Mouse (Mus musculus) liver, embryonic 11.5 days (tissue): Measurements from ENCODE around the gene Fads3. TPM values are rescaled to one million over a fixed set of nuclear protein-coding genes. Genes with fewer than 3 reads are reported as not detected.

Source experiments
- ATAC-seq: fragments of 200-750 bp; cut with Nextera tagmentation; replicated peaks from 2 replicates; pipeline ENCODE4 v1.8.0; 2017; ENCODE audit warnings: moderate number of reproducible peaks, mild to moderate bottlenecking, moderate TSS enrichment, moderate library complexity; ENCODE audit not compliant: low FRiP score
- DNase-seq: peaks from one replicate; pipeline ENCODE4 v3.0.0-alpha.2; 2017; ENCODE audit warnings: low spot score
- H3K27ac ChIP-seq: fragments of 300-500 bp; sonication (generic); 2 replicates; pipeline ENCODE4 v1.5.1; 2014; ENCODE audit warnings: mild to moderate bottlenecking, low read depth, low read length, control low read depth
- H3K27me3 ChIP-seq: fragments of 300-500 bp; sonication (generic); replicated peaks from 2 replicates; pipeline ENCODE4 v1.6.1; 2014; ENCODE audit warnings: low read length, mixed read lengths; ENCODE audit not compliant: control insufficient read depth, insufficient read depth
- H3K36me3 ChIP-seq: fragments of 300-500 bp; sonication (generic); 2 replicates; pipeline ENCODE4 v1.6.1; 2014; ENCODE audit warnings: mild to moderate bottlenecking, low read length, moderate library complexity, mixed read lengths; ENCODE audit not compliant: control insufficient read depth, insufficient read depth
- H3K4me1 ChIP-seq: fragments of 300-500 bp; sonication (generic); replicated peaks from 2 replicates; pipeline ENCODE4 v1.6.1; 2014; ENCODE audit warnings: low read length, mixed read lengths; ENCODE audit not compliant: control insufficient read depth, insufficient read depth
- H3K4me2 ChIP-seq: fragments of 300-500 bp; sonication (generic); 2 replicates; pipeline ENCODE4 v1.6.1; 2014; ENCODE audit warnings: mild to moderate bottlenecking, control low read depth, moderate library complexity
- H3K4me3 ChIP-seq: fragments of 300-500 bp; sonication (generic); 2 replicates; pipeline ENCODE4 v1.5.1; 2014; ENCODE audit warnings: low read depth, low read length, control low read depth
- H3K9ac ChIP-seq: fragments of 300-500 bp; sonication (generic); 2 replicates; pipeline ENCODE4 v1.6.1; 2014; ENCODE audit warnings: low read depth, low read length, control low read depth
- H3K9me3 ChIP-seq: fragments of 300-500 bp; sonication (generic); 2 replicates; pipeline ENCODE4 v1.6.1; 2016; ENCODE audit warnings: low read length, inconsistent platforms, mixed read lengths; ENCODE audit not compliant: control insufficient read depth
- WGBS: fragments of 180-500 bp; shearing (Covaris S2); extraction: QIAGEN DNeasy Blood & Tissue Kit; methylation state at CpG from one replicate; pipeline ENCODE4 v1.1.7; 2014; 5-methylcytosine and 5-hydroxymethylcytosine counted together
- polyA plus RNA-seq: library from polyadenylated mRNA; unstranded; fragments of >200 nt; fragmentation: Nextera tagmentation; extraction: Ambion mirVana; gene quantifications from 2 replicates; pipeline ENCODE4 v1.2.1, GENCODE M21; 2014

Gene Fads3
- polyA plus RNA-seq, 1 experiment from 2014 or later: 7.2 TPM

DNA sequence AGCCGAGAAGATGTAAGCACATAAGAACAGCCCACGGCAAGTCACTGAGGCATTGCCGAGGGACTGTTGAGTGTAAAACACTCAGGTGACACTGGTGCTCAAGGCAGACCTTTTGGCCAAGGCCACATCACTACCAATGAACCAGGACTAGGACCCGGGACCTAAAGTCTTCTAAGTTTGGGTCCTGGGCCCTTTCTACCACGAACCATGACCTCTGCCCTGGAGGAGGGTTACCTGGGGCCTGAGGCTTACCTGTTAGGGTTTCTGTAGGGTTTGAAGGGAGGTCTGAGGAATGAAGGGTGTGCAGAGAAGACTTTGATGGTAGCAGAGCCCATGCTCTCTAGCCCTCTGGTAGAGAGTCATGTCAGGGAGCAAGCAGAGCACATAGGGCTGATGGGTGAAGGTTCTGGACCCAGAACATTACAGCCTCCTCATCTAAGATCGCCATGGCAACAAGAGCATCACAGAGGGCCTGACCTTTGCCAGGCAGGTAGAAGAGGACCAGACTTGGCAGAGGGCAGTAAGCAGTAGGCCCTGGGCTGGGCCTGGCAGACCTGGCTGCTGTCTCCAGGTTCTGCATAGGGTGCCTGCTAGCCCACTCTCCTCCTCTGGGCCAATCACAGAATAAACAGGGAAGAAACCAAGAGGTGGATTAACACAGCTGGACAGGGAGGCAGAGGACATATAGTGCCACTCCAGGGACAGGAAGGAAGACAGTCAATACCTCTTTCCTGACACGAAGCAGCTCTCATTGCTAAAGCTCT, 40.0 kb upstream of the Fads3 start, which contains the start of the genes Best1 and Rab3il1:
Best1 (minus strand) TSS at position 428 of the 764 bp plus-strand sequence.
Rab3il1 (plus strand) TSS at position 464 of the 764 bp plus-strand sequence.
- no peaks in the 10 kb centered on the region for H3K36me3 ChIP-seq
- H3K4me2 ChIP-seq: no peak within 1 kb of the TSS; the same call in 1 of the 2 replicates
- no peaks in the 10 kb centered on the region for H3K4me1 ChIP-seq
- ATAC-seq: no peak
- no peaks in the 10 kb centered on the region for H3K27me3 ChIP-seq
- no peak within 1 kb of the TSS for H3K27ac ChIP-seq
- H3K9ac ChIP-seq: no peak within 1 kb of the TSS
- WGBS: 73% methylated on average over 7 of the region's 7 CpGs
- DNase-seq: no peak
- no peaks in the 10 kb centered on the region for H3K9me3 ChIP-seq
- no peak within 1 kb of the TSS for H3K4me3 ChIP-seq

GRCm38 (mm10) chr19:10003696-10004095, 37.7 kb upstream of the Fads3 start:
- H3K4me2 ChIP-seq: no peak overlapping the region
- no peak for DNase-seq
- H3K9me3 ChIP-seq: no peaks in the 10 kb centered on the region
- H3K4me3 ChIP-seq: no peak overlapping the region
- H3K27ac ChIP-seq: no peak overlapping the region
- no peaks in the 10 kb centered on the region for H3K27me3 ChIP-seq
- no peaks in the 10 kb centered on the region for H3K4me1 ChIP-seq
- no peak overlapping the region for H3K9ac ChIP-seq
- H3K36me3 ChIP-seq: no peaks in the 10 kb centered on the region
- WGBS: 91% methylated on average over 1 of the region's 1 CpGs
- no peak for ATAC-seq

DNA sequence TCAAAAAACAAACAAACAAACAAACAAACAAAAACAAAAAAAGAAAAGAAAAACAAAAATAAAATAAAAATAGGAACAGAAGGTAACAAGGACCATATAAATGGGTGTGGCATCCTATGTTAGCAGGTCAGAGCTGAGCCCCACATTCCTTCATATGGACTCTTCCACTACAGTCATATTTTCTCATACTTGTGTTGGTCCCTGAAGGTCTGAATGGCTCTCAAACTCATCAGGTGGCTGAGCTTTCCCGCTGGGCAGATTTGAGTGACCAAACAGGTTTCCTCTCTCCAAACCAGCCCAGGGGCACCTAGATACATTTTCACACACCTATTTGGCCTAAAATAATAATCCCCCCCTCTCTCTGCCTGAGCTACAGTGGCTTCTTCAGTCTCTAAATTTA, 30.0 kb upstream of the Fads3 start:
- 68% methylated on average over 1 of the region's 1 CpGs for WGBS
- ATAC-seq (no peak), DNase-seq (no peak)
- Histone ChIP-seq H3K9me3 (no peaks in the 10 kb centered on the region), H3K27ac (no peak overlapping the region), H3K36me3 (no peaks in the 10 kb centered on the region), H3K9ac (no peak overlapping the region), H3K4me2 (no peak overlapping the region), H3K27me3 (no peaks in the 10 kb centered on the region), H3K4me3 (no peak overlapping the region), H3K4me1 (peaks cover 43% of the 10 kb centered on the region)

DNA sequence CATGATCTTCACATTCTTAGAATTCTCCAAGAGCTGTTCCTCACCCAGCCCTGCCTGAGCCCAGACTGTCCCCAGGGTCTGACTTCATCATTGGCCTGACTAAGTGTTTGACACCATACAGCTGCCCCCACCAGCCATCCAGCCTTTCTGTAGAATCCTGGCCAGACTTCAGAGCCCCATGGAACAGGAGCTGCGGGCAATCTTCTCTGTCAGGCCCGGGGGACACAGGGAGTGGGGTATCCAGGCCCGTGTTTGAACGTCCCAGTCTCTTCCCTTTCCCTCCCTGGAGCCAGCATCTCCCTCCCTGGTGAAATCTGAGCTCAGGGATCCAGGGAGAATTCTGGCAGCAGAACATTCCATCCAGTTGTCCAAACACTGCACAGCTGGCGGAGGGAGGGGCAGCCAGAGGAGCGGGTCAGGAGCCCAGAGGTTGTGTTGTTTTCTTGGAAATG, 28.5 kb upstream of the Fads3 start:
- ATAC-seq: no peak
- Histone ChIP-seq H3K27ac (peak overlapping the region; percentile 95), H3K4me3 (no peak overlapping the region), H3K36me3 (no peaks in the 10 kb centered on the region), H3K27me3 (no peaks in the 10 kb centered on the region), H3K4me2 (peak overlapping the region; percentile 10; the same call in 1 of the 2 replicates), H3K9me3 (no peaks in the 10 kb centered on the region), H3K4me1 (peaks cover 58% of the 10 kb centered on the region), H3K9ac (peak overlapping the region; percentile 44; the same call in 1 of the 2 replicates)
- DNase-seq: no peak
- WGBS: 47% methylated on average over 6 of the region's 6 CpGs

GRCm38 (mm10) chr19:10013348-10013747, 28.0 kb upstream of the Fads3 start:
- H3K4me1 ChIP-seq: peaks cover 60% of the 10 kb centered on the region
- no peak for ATAC-seq
- no peaks in the 10 kb centered on the region for H3K9me3 ChIP-seq
- WGBS: 41% methylated on average over 3 of the region's 3 CpGs
- no peaks in the 10 kb centered on the region for H3K36me3 ChIP-seq
- peak overlapping the region; percentile 44 for H3K9ac ChIP-seq
- peak overlapping the region; percentile 100; the same call in 1 of the 2 replicates for H3K4me2 ChIP-seq
- no peak for DNase-seq
- no peak overlapping the region for H3K4me3 ChIP-seq
- peak overlapping the region; percentile 95 for H3K27ac ChIP-seq
- H3K27me3 ChIP-seq: no peaks in the 10 kb centered on the region

GRCm38 (mm10) chr19:10013913-10014312, 27.5 kb upstream of the Fads3 start:
- WGBS: 18% methylated on average over 5 of the region's 5 CpGs
- peak overlapping the region; percentile 95 for H3K27ac ChIP-seq
- no peaks in the 10 kb centered on the region for H3K36me3 ChIP-seq
- peak; percentile 60 for ATAC-seq
- H3K4me1 ChIP-seq: peaks cover 66% of the 10 kb centered on the region
- no peaks in the 10 kb centered on the region for H3K9me3 ChIP-seq
- no peaks in the 10 kb centered on the region for H3K27me3 ChIP-seq
- DNase-seq: peak; percentile 67
- H3K4me3 ChIP-seq: peak overlapping the region; percentile 69
- peak overlapping the region; percentile 100 for H3K4me2 ChIP-seq
- peak overlapping the region; percentile 74; the same call in 1 of the 2 replicates for H3K9ac ChIP-seq

GRCm38 (mm10) chr19:10014824-10015223, 26.5 kb upstream of the Fads3 start:
- Histone ChIP-seq H3K36me3 (no peaks in the 10 kb centered on the region), H3K4me2 (peak overlapping the region; percentile 100), H3K9me3 (no peaks in the 10 kb centered on the region), H3K27me3 (no peaks in the 10 kb centered on the region), H3K4me3 (peak overlapping the region; percentile 69), H3K27ac (peak overlapping the region; percentile 95), H3K9ac (peak overlapping the region; percentile 74), H3K4me1 (peaks cover 75% of the 10 kb centered on the region)
- peak; percentile 67 for DNase-seq
- WGBS: 28% methylated on average over 13 of the region's 13 CpGs
- ATAC-seq: peak; percentile 80

DNA sequence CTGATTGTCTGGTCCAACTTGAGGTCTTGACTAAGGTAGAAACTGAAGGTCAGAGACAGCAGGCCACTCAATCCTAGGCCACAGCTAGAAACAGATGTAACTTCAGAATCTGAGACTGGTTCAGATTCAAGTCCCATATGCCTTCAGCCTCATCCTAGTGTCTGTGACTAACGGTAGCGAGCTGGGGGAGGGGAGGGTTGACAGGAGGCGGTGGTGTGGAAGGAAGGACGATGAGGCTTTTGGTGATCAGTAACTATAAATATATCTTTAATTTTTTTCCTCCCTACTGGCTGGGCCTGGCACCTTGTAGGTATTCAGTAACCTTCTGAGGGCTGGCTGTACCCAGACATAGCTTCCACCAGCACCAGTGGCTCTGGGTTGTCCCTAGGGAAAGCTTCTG, 25.9 kb upstream of the Fads3 start:
- H3K27me3 ChIP-seq: no peaks in the 10 kb centered on the region
- WGBS: 31% methylated on average over 4 of the region's 4 CpGs

More for the DNA sequence above, 25.9 kb upstream of the Fads3 start:
- no peak for DNase-seq
- peak overlapping the region; percentile 74 for H3K9ac ChIP-seq
- H3K27ac ChIP-seq: peak overlapping the region; percentile 95
- no peaks in the 10 kb centered on the region for H3K9me3 ChIP-seq
- H3K4me2 ChIP-seq: peak overlapping the region; percentile 100
- no peak for ATAC-seq
- peak overlapping the region; percentile 69 for H3K4me3 ChIP-seq
- H3K4me1 ChIP-seq: peaks cover 70% of the 10 kb centered on the region
- no peaks in the 10 kb centered on the region for H3K36me3 ChIP-seq
